Mouse (Mus musculus): ENCODE data around the gene Krtap17-1.

- TF ChIP-seq CHD2 (IDR thresholded peaks at IDR 0.05; ENCODE audit: low read depth, low read length) (no peak), HCFC1 (IDR thresholded peaks at IDR 0.05; ENCODE audit: borderline replicate concordance, insufficient read depth, low read length) (no peak), ZC3H11A (IDR thresholded peaks at IDR 0.05; ENCODE audit: borderline replicate concordance, low read depth, low read length) (no peak)
Measured at GRCm38 (mm10) chr11:99999091-99999490, 5.3 kb upstream of the Krtap17-1 start.

All from ES-E14 (cell line).